Mouse (Mus musculus) thymus, postnatal 14 days (tissue): ENCODE measurements around the gene Dtx4.
"Not testable (repeated sequence)": the region's sequence is repeated elsewhere in the genome, so short reads cannot be mapped to it uniquely, and the experiment has no call there.

Source experiments
- DNase-seq: peaks from one replicate; pipeline ENCODE4 v3.0.0; 2021

Dtx4 gene

DNA sequence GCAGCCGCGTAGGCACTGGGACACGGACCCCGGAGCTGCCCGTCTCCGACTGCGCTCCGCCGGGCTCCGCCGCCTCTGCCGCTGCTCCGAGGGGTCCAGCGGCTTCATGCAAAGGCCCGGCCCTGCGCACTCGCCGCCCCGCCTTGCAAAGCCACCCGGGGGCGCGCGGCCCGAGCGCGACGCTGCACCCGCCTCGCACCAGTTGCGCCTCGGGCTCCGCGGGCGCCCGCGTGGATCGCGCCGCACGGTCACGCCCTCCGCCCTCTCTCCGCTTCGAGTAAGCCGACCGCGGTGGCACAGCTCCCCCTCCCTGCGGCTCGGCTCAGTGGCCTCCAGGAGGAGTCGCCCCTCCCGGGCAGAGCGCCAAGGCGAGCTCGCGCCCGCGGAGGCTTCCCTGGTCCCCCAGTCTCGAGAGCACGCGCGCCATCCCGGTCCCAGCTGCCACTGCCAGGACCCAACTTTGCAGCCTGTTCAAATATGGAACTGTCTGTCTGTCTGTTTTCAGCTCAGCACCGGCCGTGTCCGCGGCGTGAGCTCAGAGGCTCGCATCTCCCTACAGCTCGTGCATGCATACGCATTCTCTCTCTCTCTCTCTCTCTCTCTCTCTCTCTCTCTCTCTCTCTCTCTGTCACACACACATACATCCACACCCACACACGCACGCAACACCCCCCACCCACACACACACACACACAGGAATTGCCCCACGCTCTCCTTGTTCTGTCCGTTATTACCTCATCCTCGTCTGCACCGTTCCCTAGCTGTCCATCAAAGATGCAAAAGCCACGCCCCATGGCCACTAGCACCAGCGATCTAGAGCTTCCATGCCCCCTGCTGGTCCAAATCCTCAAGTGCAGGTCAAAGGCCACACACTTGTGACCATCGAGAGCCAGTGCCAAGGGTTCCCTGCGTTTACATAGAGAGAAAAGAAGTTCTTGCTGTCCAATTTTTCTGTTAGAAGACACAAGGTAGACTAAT is at the start of gene Dtx4:
Gene Dtx4 (minus strand): TSS at position 85 of the 978 bp plus-strand sequence.
- peak; percentile 93 for DNase-seq

DNA sequence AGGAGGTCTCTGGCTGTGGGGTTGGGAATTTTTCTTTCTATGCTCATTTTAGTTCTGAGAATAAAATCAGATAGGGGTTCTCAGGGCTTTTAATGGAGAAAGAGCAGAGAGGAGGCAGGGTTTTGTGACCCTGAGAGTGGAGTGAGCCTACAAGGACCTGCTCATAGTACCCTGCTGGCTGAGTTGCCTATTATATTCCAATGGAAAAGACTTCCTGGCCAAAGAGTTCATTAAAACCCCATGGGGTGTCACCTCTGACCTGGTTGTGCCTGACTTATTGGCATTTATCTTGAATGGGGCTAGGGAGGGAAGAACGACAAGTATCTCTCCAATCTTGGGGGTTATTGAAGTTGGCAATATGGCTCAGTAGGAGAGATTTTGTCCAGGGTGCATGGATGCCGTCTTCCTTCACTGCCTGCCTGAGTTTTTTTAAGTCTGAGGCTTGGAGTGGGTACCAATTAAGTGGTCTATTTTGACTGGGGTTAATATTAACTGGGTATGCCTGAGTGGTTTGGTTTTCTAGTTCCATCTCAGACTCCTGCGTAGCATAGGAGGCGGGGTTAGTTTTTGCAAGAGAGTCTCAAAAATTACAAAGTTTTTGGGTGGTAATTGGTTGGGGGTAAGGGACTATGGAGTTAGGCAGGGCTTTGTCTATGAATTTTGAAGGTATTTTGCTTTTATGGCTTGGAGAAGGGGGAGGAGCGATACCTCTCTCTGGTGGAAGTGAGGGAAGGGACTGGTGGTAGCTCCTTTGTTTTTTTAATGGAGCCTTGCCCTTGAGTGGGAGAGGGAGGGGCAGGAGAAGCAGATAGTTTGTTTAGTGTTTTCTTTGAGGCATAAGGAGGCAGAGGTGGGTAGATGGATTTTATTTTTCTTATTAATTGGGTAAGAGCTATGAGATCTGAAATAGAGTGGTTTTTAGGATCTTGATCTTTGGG is 49.0 kb upstream of the Dtx4 start:
- no peak for DNase-seq

GRCm38 (mm10) chr19:12549166-12549565 is 47.9 kb upstream of the Dtx4 start:
- DNase-seq: no peak

DNA sequence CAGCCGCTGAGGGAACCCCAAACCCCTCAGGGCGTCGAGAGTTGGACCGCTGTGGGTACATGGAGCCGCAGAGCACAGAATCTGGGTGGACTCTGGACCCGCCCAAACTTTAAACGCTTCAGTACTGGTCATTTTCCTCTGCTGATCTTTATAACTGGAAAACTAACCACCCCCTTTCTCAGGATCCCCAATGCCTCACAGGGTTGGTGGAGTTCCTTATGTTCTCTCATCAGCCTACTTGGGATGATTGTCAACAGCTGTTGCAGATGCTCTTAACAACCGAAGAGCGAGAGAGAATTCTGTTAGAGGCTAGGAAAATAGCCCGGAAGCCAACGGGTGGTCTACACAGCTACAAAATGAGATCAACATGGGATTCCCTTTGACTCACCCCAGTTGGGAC is 44.2 kb upstream of the Dtx4 start, which contains the start of gene Fam111a:
Gene Fam111a (plus strand): TSS at position 301 of the 400 bp plus-strand sequence.
- DNase-seq: not testable (repeated sequence)

DNA sequence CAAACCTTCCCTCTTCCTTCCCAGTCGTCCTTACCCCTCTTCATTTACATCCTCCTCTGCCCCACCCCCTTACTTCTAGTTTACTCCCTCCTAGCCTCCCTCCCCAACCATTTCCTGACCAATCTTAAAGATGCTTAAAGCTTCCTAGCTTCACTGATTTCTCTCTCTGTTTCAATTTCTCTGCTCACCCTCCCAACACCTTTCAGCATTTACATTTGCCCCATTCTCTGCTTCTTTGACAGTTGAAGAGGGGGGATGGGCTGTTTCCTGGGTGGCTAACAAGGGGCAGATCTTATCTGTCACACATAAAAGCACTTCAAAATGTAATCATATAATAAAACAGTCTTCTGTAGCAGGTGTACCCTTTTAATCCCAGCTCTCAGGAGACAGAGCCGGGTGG is 40.4 kb upstream of the Dtx4 start:
- DNase-seq: peak; percentile 84

DNA sequence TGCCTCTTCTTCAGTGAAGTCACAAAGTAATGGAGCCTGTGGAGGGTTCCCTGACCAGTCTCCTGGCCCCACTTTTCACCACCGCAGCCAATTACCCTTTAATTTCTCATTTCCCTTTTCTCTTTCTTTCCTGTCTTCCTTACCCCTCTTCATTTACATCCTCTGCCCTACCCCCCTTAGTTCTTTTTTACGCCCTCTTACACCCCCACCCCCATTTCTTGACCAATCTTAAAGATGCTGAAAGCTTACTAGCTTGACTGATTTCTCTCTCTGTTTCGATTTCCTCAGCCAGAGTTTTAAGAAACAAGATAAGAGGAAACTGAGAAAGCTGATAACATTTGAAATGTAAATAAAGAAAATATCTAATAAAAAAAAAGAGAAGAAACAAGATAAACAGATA is 39.5 kb upstream of the Dtx4 start:
- DNase-seq: no peak

GRCm38 (mm10) chr19:12539975-12540374 is 38.7 kb upstream of the Dtx4 start:
- DNase-seq: no peak

- no peak for DNase-seq
Measured at GRCm38 (mm10) chr19:12537168-12537567, 35.9 kb upstream of the Dtx4 start.

DNA sequence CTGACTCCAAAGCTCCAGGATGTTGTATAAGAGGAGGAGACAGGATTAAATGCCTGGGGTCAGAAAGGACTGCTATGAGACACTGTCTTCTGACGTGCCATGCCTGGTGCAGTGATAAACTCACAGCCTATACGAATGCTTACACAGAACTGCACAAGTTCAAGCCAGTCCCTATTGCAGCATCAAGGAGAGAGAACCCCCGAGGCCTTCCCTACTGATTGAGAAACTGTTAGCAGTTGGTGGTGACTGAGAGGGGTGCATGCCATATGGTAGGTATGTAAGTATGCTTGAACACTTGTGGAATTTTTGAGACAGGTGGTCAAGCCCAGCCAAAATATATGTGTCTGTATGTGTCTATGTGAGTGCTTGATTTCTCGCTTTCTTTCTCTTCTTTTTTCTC is 22.1 kb upstream of the Dtx4 start:
- no peak for DNase-seq

- DNase-seq: no peak
Measured at GRCm38 (mm10) chr19:12518541-12518890, 17.3 kb upstream of the Dtx4 start.

- peak; percentile 54 for DNase-seq
Measured at GRCm38 (mm10) chr19:12517671-12518540, 16.7 kb upstream of the Dtx4 start.

GRCm38 (mm10) chr19:12514621-12515020 is 13.4 kb upstream of the Dtx4 start:
- no peak for DNase-seq

DNA sequence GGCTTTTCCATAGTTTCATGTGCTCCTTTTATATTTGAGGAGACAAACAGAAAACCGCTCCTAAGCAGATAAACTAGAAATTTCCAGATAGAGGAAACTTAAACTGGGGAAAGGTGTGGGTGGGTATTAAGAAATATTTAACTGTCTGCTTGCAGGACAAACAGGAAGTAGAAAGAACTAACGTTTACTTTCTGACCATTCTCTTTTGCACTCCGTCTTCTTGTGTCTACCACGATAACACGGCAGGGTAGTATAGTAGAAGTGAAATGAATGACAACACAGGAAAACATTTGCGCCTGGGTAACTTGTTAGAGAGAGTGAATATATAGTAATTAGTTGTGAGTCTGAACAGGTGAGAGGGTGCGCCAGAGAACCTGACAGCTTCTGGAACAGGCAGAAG is 1.5 kb upstream of the Dtx4 start:
- DNase-seq: no peak

DNA sequence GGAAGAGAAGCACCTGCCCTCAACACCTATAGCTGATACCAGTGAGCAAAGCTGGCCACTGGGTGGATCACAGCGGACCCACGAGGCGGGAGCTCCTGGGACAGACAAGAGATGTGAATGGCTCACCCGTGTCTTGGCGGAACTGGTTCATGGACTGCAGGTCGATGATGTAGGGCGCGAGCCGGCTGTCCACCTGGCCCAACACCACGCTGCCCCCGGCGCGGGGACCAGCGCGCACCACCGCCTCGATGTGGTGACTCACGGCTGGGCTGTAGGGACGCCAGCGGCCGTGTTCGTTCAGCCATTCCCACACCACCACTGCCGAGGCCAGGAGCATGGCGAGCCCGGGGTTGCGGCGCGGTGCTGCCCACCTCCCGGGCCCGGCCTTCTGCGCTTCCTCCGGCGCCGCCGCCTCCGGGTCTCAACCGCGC is 358 bp downstream of the Dtx4 start:
- peak; percentile 25 for DNase-seq

GRCm38 (mm10) chr19:12500124-12500523 is 1.1 kb downstream of the Dtx4 start:
- DNase-seq: no peak

- DNase-seq: no peak
Measured at GRCm38 (mm10) chr19:12499485-12499884, 1.8 kb downstream of the Dtx4 start.

- no peak for DNase-seq
Measured at GRCm38 (mm10) chr19:12498941-12499340, 2.3 kb downstream of the Dtx4 start.

DNA sequence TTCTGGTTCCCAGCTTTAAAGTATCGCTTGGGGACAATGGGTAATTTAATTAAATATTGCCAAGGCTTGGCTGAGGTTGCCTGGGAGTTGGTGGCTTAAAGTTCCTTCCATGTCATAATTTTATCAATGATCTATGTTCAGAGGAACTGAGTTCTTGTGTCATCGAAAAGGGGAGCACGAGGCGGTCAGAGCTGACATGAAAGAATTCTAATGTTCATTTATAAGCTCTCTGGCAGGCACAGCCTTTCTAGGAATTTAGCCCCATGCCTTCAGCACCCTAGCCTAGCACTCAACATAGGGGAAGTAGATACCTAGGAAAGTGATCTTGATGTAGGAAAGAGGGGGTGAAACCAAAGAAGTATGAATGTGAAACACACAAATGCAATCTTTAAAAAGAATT is 2.9 kb downstream of the Dtx4 start:
- DNase-seq: no peak

DNA sequence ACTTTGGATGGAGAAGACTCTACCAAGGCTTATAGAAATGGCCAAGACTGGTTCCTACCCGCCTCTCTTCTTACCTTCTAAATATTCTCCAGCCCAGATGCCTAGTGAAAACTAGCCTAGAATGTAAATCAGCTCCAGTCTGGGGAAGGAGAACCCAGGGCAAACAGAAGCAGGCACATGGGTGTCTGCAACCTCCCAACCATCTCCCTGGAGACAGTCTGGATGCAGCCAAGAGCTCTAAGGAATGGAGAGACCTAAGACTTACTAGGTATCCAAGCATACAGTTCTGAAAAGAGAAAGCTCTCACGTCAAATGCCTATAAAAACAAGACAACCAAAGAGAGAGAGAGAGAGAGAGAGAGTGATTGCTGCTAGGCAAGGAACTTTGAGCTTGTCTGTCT is 3.3 kb downstream of the Dtx4 start:
- DNase-seq: no peak

DNA sequence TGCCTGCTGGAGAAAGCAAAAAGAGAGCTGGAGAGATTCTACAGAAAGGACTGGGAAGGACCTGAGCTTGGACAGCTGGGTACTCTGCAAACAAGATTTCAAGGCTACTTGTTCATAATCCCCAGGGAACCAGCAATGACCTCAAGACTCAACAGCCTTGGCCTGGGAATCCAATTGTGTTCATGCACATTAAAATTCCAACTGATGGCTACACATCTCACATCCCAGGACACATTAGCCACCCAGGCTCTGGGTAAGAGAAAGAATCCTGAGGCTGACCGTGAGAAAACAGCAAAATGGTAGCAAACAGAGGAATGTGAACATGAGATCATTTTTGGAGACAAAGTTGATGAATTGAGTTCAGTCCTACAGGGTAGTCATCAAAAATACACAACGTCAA is 5.0 kb downstream of the Dtx4 start:
- no peak for DNase-seq

DNA sequence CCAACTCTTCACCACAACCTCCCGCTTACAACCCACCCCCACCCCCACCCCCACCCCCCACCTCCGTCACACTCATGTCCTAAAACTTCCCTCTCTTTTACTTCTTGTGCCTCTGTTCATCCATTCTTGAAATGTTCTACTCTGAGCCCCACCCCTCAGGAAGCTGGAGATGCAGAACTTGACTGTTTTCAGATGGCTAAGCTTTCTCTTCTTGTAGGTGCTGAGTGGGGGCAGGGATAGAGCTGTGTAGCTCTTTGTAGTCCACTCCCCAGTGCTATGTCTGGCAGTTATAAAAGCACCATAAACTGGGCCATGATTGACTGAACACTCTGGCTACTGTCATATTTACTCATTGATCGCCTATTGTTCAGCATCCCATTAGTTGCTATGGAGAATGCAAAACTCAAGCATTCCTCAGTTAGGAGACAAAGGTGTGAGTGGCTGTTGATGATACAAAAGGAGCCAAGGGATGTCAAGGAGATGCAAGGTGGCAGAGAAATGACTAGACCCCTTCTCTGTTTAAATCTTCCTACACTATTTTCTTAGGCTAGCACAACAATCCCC is 6.2 kb downstream of the Dtx4 start:
- DNase-seq: no peak

DNA sequence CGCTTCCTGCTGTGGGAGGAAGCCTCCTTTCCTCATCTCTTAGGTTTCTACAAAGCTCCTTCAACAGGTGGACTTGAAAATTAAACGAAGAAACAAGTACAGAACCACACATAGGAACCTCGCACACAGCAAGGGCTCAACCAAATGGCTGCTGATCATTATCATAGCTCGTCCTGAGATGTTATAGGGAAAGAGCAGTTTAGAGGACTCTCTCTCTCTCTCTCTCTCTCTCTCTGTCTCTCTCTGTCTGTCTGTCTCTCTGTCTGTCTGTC is 7.1 kb downstream of the Dtx4 start:
- DNase-seq: no peak
